Mouse (Mus musculus) hematopoietic multipotent progenitor cell, adult 10-12 weeks (in vitro differentiated cells): ENCODE results near the gene Ino80e. TPM values are rescaled to one million over a fixed set of nuclear protein-coding genes. Genes with fewer than 3 reads are reported as not detected.

Experiments
- polyA plus RNA-seq: library from polyadenylated mRNA; stranded (reverse); fragments of >175 nt; gene quantifications from 2 replicates; pipeline ENCODE4 v1.2.3, GENCODE M21; 2012; ENCODE audit warnings: low replicate concordance

The Ino80e gene
- 411 and 521 TPM in 2 replicates for polyA plus RNA-seq

GRCm38 (mm10) chr7:126862147-126862784 lies at the start of gene Ino80e:
Ino80e (minus strand) TSS chr7:126862377.

GRCm38 (mm10) chr7:126884286-126885164 lies 22.3 kb upstream of the Ino80e start, which contains the start of gene Taok2:
Taok2 (minus strand) TSS chr7:126884703.

GRCm38 (mm10) chr7:126861429-126862130 lies 597 bp downstream of the Ino80e start, which contains the start of gene Hirip3:
Hirip3 (plus strand) TSS chr7:126861972.

GRCm38 (mm10) chr7:126847116-126847420 lies 15.1 kb downstream of the Ino80e start, which contains the start of gene Doc2a:
Doc2a (plus strand) TSS chr7:126847416.

GRCm38 (mm10) chr7:126831539-126831938 lies 30.6 kb downstream of the Ino80e start, which contains the start of gene 4930451I11Rik:
4930451I11Rik (minus strand) TSS chr7:126831639.

Other genes with a start within 250 kb of the Ino80e start
- gene Nupr1, start 231.5 kb downstream of the Ino80e start, polyA plus RNA-seq: 4.9 and 6.8 TPM in 2 replicates
- gene Sgf29, start 213.1 kb downstream of the Ino80e start, polyA plus RNA-seq: 27.1 and 73.0 TPM in 2 replicates
- 0.25 and 2.0 TPM in 2 replicates for gene Sult1a1, start 185.9 kb downstream of the Ino80e start, polyA plus RNA-seq
- gene Bola2, start 167.0 kb downstream of the Ino80e start, polyA plus RNA-seq: 85.0 and 156 TPM in 2 replicates
- gene Slx1b, start 166.6 kb downstream of the Ino80e start, polyA plus RNA-seq: 3.1 and 7.3 TPM in 2 replicates
- gene Coro1a, start 154.6 kb downstream of the Ino80e start, polyA plus RNA-seq: 2,019 and 2,208 TPM in 2 replicates
- gene Mapk3, start 102.8 kb downstream of the Ino80e start, polyA plus RNA-seq: 116 and 131 TPM in 2 replicates
- gene Gdpd3, start 96.0 kb downstream of the Ino80e start, polyA plus RNA-seq: 2.9 and 4.6 TPM in 2 replicates
- gene Ypel3, start 85.4 kb downstream of the Ino80e start, polyA plus RNA-seq: 614 and 1,558 TPM in 2 replicates
- 20.6 and 32.8 TPM in 2 replicates for gene Tbx6, start 80.9 kb downstream of the Ino80e start, polyA plus RNA-seq
- 144 and 186 TPM in 2 replicates for gene Ppp4c, start 69.9 kb downstream of the Ino80e start, polyA plus RNA-seq
- gene Fam57b, start 64.7 kb downstream of the Ino80e start, polyA plus RNA-seq: 0.18 TPM in 1 of 2 replicates, not detected in the other
- gene 4930451I11Rik, start 30.7 kb downstream of the Ino80e start, polyA plus RNA-seq: not detected in 2 replicates
- gene Doc2a, start 15.0 kb downstream of the Ino80e start, polyA plus RNA-seq: not detected in 2 replicates
- 46.3 and 48.6 TPM in 2 replicates for gene Hirip3, start 405 bp downstream of the Ino80e start, polyA plus RNA-seq
- 190 and 438 TPM in 2 replicates for gene Taok2, start 22.3 kb upstream of the Ino80e start, polyA plus RNA-seq
- gene Tmem219, start 60.5 kb upstream of the Ino80e start, polyA plus RNA-seq: 94.2 and 130 TPM in 2 replicates
- 30.5 and 84.4 TPM in 2 replicates for gene Kctd13, start 66.5 kb upstream of the Ino80e start, polyA plus RNA-seq
- not detected in 2 replicates for gene Asphd1, start 87.2 kb upstream of the Ino80e start, polyA plus RNA-seq
- 2.3 and 3.7 TPM in 2 replicates for gene Sez6l2, start 88.2 kb upstream of the Ino80e start, polyA plus RNA-seq
- gene Cdipt, start 113.5 kb upstream of the Ino80e start, polyA plus RNA-seq: 122 and 191 TPM in 2 replicates
- gene Cdiptos, start 113.7 kb upstream of the Ino80e start, polyA plus RNA-seq: 0.29 and 0.57 TPM in 2 replicates
- gene Mvp, start 152.2 kb upstream of the Ino80e start, polyA plus RNA-seq: 41.4 and 44.2 TPM in 2 replicates
- 2.3 and 8.3 TPM in 2 replicates for gene Pagr1b, start 154.1 kb upstream of the Ino80e start, polyA plus RNA-seq
- 4.2 and 54.7 TPM in 2 replicates for gene Pagr1a, start 155.0 kb upstream of the Ino80e start, polyA plus RNA-seq
- gene Gm42742, start 158.7 kb upstream of the Ino80e start, polyA plus RNA-seq: 120 and 325 TPM in 2 replicates
- gene Prrt2, start 158.8 kb upstream of the Ino80e start, polyA plus RNA-seq: 1.7 and 5.9 TPM in 2 replicates
- 317 and 823 TPM in 2 replicates for gene Maz, start 164.7 kb upstream of the Ino80e start, polyA plus RNA-seq
- 2.6 and 9.1 TPM in 2 replicates for gene Kif22, start 180.1 kb upstream of the Ino80e start, polyA plus RNA-seq
- 0.27 TPM in 1 of 2 replicates, not detected in the other for gene Zg16, start 225.0 kb upstream of the Ino80e start, polyA plus RNA-seq
- 271 and 357 TPM in 2 replicates for gene AI467606, start 229.0 kb upstream of the Ino80e start, polyA plus RNA-seq